Mouse (Mus musculus): ENCODE data around the gene Arhgap44.

- TF ChIP-seq CTCF (IDR thresholded peaks at IDR 0.05; ENCODE audit: borderline replicate concordance, insufficient read depth, low read depth, low read length), result no peak
- no peak for TF ChIP-seq POLR2A (IDR thresholded peaks at IDR 0.05; ENCODE audit: borderline replicate concordance, insufficient read depth, low read length)
Observed at GRCm38 (mm10) chr11:65139030-65139429, 23.7 kb downstream of the Arhgap44 start.
